Mouse (Mus musculus) ES-E14 (cell line): ENCODE results near the gene Gm9639.
"Not testable (repeated sequence)": the region's sequence is repeated elsewhere in the genome, so short reads cannot be mapped to it uniquely, and the experiment has no call there.

ENCODE experiments used
- HCFC1 ChIP-seq: IDR thresholded peaks from 2 replicates; pipeline ENCODE4 v1.6.1; 2012; ENCODE audit warnings: low read length, inconsistent platforms, borderline replicate concordance; ENCODE audit not compliant: insufficient read depth
- MAFK ChIP-seq: IDR thresholded peaks from 2 replicates; pipeline ENCODE4 v1.6.1; 2014; ENCODE audit warnings: mild to moderate bottlenecking, low read depth, low read length, inconsistent platforms; ENCODE audit not compliant: insufficient read depth
- ZNF384 ChIP-seq: IDR thresholded peaks from 2 replicates; pipeline ENCODE4 v1.6.1; 2012; ENCODE audit warnings: low read depth, low read length, inconsistent platforms

DNA sequence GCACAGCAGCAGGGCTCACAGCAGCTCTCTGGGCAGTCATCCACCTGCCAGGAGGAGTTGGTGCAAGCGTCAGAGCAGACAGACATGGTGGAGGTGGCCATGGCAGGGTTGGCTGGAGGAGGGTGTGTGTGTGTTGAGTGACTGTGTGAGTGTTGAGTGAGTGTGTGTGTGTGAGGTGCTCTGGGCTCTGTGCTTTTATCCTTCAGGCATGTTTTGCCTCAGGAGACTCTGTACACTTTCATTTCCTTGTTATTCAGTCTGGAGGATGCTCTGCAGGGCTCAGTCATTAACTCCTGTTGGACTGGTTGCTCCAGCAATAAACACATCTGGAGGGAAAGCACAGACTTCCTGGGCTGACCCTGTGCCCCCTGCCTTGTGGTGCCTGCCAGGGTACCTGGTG, 43.6 kb downstream of the Gm9639 start, which contains the start of gene Gm9736:
- not testable (repeated sequence) for TF ChIP-seq MAFK, ZNF384, HCFC1
